Mouse (Mus musculus) CD4-positive, CD25-positive, alpha-beta regulatory T cell, adult 2 months (primary cell): ENCODE results near the gene Gla.

Source experiments
- DNase-seq: peaks from one replicate; pipeline ENCODE4 v3.0.0-alpha.2; 2012; ENCODE audit warnings: low read depth, low spot score

The Gla gene

GRCm38 (mm10) chrX:134600659-134601379, at the start of gene Gla, which contains the start of gene Hnrnph2:
Gene Gla, minus strand, starts transcription at chrX:134601125.
Gene Hnrnph2, plus strand, starts transcription at chrX:134601179.
- peak; percentile 96 for DNase-seq

- DNase-seq = peak; percentile 85
Observed at GRCm38 (mm10) chrX:134648031-134648692, 47.2 kb upstream of the Gla start.

- no peak for DNase-seq
Observed at GRCm38 (mm10) chrX:134647421-134647820, 46.5 kb upstream of the Gla start.

- no peak for DNase-seq
Observed at GRCm38 (mm10) chrX:134646338-134646737, 45.4 kb upstream of the Gla start.

GRCm38 (mm10) chrX:134641000-134641760, 40.3 kb upstream of the Gla start:
- peak; percentile 44 for DNase-seq

- DNase-seq = no peak
Observed at GRCm38 (mm10) chrX:134635860-134636259, 34.9 kb upstream of the Gla start.

- no peak for DNase-seq
Observed at GRCm38 (mm10) chrX:134635111-134635510, 34.2 kb upstream of the Gla start.

- DNase-seq = no peak
Observed at GRCm38 (mm10) chrX:134632710-134633109, 31.8 kb upstream of the Gla start.

- DNase-seq = no peak
Observed at GRCm38 (mm10) chrX:134628200-134628599, 27.3 kb upstream of the Gla start.

- DNase-seq = no peak
Observed at GRCm38 (mm10) chrX:134623350-134623749, 22.4 kb upstream of the Gla start.

- DNase-seq = no peak
Observed at GRCm38 (mm10) chrX:134621685-134622084, 20.8 kb upstream of the Gla start.

- no peak for DNase-seq
Observed at GRCm38 (mm10) chrX:134620254-134620865, 19.4 kb upstream of the Gla start.

GRCm38 (mm10) chrX:134619695-134620094, 18.8 kb upstream of the Gla start:
- no peak for DNase-seq

GRCm38 (mm10) chrX:134614306-134614705, 13.4 kb upstream of the Gla start:
- DNase-seq = peak; percentile 47

- DNase-seq = peak; percentile 18
Observed at GRCm38 (mm10) chrX:134612285-134612959, 11.5 kb upstream of the Gla start.

GRCm38 (mm10) chrX:134610984-134611383, 10.1 kb upstream of the Gla start:
- no peak for DNase-seq

- DNase-seq = peak; percentile 71
Observed at GRCm38 (mm10) chrX:134609472-134609871, 8.5 kb upstream of the Gla start.

GRCm38 (mm10) chrX:134601380-134602120, 625 bp upstream of the Gla start:
- DNase-seq = peak; percentile 60

GRCm38 (mm10) chrX:134599922-134600565, 881 bp downstream of the Gla start:
- peak; percentile 9 for DNase-seq

- no peak for DNase-seq
Observed at GRCm38 (mm10) chrX:134589836-134590235, 11.1 kb downstream of the Gla start.
